Mouse (Mus musculus) induced T-regulatory cell, adult 2 months (primary cell): ENCODE results near the gene Cpsf7.

Experiments
- DNase-seq: peaks from one replicate; pipeline ENCODE4 v3.0.0-alpha.2; 2012; ENCODE audit warnings: low read depth

Cpsf7 gene

DNA sequence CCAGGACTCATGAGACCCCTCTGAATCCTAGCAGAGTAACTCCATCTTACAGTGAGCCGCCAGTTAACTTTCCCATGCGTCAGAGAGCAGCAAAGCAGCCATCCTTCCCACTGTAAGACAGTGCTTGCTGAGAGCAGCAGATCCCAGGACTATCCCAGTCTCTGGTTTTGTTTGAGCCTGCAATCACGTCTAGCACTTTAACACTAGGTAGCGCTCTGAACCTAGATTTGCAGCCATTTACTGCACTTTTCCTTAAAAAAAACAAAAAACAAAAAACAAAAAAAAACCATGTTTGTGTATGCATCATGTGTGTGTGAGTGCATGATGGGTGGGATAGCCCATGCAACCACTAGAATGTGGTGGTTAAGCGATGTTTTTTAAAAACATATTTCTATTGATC lies 35.0 kb downstream of the Cpsf7 start:
- DNase-seq, result no peak

DNA sequence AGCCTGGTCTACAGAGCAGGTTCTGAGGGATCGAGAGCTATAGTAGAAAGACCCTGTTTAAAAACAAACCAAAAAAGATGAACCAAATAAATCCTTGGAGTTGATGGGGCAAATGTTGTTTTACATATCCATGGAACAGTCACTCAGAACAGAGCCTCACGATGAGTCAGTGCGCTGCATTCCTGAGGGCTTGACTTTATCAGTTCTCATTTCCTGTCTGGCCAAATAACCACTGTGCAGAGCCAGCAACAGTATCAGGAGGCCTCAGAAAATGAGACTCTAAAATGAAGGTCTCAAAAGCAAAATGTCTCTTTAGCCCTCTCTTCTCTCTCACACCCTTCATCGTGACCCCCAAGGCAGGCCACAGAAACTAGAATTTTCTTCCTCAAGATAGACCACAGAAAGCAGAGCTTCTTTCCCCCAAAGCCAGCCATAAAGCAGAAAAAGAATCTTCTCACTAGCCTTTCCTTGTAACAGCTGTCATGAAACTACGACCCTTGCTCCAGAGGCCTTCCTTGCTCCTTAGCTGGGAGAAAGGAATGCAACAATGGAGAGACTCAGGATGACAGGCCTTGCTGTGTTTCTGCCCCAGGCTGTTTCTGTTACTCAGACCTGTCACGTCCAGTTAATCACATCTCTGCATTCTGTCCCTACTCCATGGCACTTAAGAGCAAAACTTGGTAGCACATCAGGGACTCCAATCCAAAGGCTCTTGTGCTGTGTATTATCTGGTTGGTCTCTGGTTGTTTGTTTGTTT lies 36.7 kb downstream of the Cpsf7 start:
- no peak for DNase-seq

DNA sequence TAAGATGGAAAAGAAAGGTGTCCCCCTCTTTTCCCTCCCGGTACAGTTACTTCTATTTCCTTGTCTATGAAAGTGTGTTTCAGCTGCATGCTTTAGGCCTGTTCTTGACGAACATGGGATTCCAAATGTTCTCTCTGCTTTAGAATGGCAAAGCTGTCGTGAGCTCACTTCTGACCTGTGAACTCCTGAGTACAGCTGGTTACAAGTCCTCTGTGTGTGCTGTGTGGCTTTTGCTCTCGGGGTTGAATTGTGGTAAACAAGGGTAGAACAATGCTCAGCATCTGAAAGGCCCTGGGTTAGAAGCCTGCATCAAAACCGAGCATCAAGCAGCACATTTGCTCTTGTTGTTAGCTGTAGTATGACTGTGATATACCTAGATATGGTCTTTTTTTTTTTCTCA lies 37.3 kb downstream of the Cpsf7 start:
- DNase-seq, result no peak

DNA sequence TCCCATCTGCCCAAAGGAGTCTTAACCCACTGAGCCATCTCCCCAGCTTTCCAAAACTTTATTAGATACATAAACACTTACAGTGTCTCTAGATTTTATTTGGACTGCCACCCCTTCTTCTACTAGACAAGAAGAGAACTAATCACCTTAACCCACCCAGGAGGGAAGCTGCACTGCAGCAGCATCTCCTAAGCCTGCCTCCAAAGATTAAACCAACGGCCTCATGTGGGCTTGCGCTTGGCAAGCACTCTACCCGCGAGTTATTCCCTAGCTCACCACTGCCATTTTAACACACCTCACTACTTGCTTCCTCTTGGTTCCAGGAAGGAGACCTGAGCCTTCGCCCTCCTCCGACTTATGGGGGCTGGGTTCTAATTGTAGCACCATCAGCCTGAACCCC lies 39.2 kb downstream of the Cpsf7 start:
- DNase-seq, result no peak

DNA sequence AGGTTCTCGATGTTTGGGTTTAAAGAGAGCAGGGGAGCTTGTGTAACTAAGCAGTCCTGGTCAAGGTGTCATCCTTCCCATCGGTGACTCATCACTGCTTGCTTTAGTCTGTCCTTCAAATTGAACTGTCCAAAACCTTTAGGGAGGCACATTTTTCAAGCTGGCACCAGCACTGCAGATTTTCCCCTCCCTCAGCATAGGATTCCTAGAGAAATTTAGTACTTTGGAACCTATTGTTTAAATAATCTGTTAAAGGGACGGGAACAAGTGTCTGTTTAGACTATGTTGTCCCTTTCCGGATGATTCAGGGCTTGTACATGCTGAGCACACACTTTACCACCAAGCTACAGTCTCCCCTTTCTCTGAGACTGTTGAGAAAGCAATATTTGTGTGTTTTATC lies 40.2 kb downstream of the Cpsf7 start:
- DNase-seq, result no peak

DNA sequence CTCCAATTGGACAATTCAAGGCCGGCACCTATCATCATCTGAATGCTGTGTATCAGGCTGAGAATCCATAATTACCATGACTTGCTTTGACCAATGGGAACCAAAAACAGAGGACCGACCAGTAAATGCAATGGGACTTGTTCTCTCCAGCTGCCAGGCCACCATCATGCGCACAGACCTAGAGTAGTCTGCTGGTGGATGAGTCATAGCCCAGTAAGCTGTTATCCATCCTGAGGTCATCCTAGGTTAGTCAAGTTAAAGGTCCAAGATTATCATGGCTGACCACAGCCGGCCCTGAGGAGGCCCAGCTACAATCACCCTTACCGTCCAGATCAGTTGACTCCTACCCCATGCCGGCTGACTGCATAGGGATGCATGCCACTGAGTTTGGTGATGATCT lies 44.6 kb downstream of the Cpsf7 start:
- no peak for DNase-seq

DNA sequence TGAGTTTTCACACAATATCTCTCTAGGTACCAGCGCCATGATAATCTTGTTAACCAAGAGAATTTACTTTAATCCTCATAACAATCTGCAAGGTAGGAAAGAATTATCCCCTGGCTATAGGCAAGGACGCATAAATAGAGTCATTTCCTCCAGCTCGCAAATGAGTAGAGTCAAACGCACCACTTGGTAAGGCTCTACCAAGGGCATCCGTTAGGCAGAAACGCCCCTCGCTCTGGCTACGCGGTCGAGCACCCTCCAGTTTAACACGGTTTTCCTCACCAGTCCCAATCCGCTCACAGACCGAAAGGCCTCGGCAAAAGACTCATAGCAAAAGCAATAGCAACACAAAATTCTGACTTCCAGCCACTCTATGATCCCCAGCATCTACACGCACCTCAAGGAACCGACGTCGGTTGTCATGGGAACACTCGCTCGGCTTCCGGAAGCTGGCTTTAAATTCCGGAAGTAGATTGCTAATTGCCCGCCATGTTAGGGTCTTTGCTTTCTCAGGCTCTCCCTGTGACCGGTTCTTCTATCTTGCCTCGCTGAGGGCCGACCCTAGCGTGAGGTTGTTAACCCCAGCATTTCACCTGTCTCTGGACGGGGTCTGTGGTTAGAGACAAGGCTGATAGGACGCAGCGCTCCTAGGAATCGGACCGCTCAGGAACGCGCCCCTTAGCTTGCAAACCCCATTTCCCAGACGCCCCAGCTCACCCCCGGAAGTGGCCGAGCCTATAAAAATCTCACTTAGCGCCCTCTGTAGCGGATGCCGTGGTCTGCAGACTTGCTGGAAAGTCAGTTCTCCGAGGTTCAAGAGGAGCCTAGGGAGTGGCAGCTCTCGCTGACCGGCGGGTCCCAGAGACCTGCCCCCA lies 51.9 kb downstream of the Cpsf7 start, which contains the start of the genes Cyb561a3 and Tmem138:
Gene Cyb561a3 (plus strand): TSS at position 483 of the 872 bp plus-strand sequence.
Gene Tmem138 (minus strand): TSS at position 673 of the 872 bp plus-strand sequence.
- DNase-seq, result peak; percentile 99

DNA sequence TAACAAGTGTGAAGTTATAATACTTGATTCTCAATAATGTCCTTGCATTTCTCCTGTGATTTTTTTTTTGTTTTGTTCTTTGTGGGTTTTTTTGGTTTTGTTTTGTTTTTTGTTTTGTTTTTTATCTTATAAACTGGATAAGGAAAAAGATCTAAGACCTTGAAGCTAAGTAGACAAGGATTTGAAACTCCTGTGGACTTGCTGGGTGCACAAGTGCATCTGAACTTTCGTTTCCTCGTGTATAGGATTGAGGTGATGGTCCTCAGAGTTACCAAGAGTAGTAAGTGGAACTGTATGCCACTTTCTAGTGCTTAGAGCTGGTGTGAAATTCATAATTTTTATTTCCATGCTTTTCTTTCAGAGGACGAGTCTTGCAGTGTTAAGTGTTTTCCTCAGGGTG lies 55.0 kb downstream of the Cpsf7 start:
- DNase-seq, result no peak

DNA sequence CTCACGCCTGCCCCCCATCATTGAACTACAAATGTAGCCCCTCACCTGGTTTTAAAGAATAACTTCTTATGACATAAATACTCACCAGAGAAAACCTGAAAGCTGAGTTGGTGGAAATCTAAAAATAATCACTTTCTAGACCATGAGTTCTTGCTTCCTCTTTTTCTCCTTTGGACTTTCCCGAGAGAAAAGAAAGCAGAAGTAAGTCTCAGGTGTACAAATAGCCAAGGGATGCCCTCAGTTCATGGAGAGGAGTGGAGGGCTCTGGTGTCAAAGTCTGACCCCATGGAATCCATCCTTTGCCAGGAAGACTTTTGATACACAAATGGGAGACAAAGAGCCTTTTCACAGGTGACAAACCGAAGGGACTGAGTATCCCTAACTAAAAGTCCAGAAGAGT lies 55.7 kb downstream of the Cpsf7 start:
- no peak for DNase-seq

DNA sequence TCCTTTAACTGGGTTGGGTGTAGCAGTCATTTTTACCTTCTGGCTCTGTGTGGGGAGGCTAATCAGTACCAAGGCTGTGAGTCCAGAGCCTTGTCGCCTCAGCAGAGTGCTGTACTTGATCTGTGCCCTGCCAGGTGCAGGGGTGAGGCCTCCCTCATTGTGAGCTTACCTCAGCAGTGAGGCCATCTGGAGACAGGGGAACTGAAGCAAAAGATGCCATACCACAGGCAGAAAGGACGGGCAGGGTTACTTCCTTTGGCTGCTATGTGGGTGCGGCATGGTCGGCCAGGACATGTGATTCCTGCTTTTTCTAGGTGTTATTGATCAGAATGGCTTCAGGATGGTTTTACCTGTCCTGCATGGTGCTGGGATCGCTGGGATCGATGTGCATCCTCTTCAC lies 56.9 kb downstream of the Cpsf7 start:
- no peak for DNase-seq

DNA sequence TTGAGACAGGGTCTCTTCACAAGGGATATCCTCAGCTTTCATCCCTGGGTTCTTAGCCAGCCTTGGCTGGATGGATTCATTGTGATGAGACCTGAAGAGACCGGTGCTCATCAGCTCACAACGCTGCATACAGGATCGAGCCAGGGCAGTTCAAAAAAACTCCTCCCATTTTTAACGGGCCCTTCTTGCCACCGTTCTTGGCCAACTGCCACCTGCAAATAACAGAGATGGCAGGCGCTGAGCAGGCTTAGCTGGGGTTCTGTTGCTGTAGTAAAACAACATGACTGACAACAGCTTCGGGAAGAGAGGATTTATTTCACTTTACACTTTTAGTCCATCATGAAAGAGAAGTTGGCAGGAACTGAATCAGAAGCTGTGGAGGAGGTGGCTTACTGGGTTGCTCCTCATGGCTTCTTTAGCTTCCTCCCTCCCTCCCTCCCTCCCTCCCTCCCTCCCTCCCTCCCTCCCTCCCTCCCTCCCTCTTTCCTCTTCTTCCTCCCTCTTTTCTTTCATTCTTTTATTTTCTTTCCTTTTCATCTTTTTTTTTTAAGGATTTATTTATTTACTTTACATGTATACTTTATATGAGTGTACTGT lies 58.6 kb downstream of the Cpsf7 start:
- DNase-seq, result no peak

DNA sequence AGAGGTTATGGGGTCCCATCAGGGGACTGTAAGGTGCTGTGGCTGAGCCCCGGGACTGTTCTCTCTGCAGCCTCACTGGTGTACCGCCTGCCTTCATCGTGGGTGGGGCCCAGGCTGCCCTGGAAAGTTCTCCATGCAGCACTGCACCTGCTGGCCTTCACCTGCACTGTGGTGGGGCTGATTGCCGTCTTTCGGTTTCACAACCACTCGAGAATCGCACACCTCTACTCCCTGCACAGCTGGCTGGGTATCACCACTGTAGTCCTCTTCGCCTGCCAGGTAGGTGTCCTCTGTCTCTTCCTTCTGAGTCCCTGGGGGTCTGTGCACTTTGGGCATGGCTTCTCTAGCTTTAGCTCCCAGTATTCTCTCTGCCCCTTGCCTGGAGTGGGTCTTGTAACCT lies 60.0 kb downstream of the Cpsf7 start:
- DNase-seq, result peak; percentile 24

DNA sequence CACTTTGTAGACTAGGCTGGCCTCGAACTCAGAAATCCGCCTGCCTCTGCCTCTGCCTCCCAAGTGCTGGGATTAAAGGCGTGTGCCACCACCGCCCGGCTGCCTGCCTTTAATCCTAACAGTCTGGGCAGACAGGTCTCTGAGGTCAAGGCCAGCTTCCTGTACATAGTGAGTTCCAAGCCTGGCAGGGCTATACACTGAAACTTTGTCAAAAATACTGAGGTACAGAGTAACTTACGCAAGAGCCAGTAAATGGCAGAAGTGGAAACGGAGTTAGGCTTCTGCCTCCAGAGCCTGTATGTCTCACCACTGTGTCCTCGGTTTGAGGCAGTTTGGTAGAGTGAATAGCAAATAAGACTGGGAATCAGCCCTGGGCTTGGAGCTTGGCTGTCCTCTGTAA lies 62.2 kb downstream of the Cpsf7 start:
- no peak for DNase-seq

DNA sequence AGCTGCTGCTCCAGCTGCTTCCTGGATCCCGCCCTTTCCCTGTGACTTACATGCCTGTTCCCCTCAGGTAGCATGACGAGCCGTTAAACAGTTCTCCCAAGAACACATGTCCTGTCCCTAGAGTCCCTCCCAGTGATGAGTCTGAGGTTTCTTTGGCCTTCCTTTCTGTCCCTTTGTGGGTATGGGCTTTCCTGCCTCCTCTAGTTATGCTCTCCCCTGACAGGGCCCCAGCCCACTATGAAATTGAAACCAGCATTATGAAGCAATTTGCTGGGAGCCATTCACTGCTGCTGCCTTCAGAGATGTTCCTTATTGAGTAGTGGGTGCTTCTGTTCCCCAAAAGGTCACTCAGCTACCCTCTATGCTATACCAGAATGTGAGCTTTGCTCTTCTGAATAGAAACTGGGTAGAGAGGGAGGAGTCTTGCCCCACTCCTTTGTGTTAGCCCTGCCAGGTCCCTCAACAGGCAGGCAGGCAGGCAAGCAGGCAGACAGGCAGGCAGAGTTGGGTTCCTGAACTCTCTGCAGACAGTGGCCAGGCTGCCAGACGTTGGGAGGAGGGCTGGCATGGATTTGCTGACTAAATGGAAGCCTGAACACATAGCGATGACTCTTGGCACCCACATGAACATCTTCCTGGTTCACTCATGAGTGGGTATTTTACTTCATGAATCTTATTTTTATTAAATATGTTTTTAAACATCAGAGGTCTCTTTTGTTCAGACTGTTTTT lies 64.2 kb downstream of the Cpsf7 start:
- no peak for DNase-seq

DNA sequence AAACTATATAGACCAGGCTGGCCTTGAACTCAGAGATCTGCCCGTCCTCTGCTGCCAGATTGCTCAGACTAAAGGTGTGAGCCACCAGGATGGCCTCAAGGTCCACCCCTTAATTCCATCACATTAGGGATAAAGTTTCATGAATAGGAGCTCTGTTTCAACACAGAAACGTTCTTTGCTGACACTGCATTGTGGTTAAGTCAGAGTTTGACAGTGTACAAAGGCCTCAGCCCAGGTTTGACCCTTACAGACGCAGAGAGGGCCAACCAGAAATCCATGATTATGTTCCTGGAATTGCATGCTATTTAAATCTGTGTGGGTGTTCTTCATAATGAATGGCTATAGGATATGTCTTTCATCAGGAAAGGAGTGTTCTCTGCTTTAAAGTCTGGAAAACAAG lies 65.2 kb downstream of the Cpsf7 start:
- no peak for DNase-seq

DNA sequence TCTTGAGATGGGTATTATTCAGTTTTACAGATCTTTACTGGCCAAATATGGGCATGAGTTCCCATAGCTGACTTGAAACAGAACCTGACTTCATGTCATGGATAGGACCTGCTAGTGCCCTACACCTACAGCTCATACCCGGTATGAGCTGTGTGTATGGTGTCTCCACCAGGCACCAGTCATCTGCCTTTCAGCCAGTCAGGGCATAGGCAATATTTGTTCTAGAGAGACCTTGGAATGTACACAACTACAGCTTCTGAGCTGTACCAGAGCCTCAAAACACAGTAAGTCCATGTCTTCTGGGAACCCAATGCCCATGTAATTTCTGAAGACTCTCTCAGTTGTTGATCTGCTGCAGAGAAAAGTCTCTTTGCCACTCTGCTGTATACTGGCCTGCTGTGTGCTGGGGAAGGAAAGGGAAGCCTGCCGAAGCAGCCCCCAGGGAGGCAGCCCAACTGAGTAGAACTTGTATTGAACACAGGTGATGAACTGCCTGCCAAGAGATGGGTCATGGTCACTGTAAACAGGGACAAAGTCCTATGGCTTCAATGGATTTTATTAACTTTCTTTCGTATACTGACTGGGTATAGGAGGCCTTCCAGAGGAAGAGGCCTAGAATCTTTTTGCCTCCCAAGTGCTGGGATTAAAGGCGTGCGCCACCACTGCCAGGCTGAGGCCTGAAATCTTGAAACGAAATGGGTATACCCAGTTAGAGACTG lies 66.8 kb downstream of the Cpsf7 start:
- DNase-seq, result no peak
